Mouse (Mus musculus) neural tube, embryonic 15.5 days (tissue): Measurements from ENCODE around the gene Dnajc21. TPM values are rescaled to one million over a fixed set of nuclear protein-coding genes. Genes with fewer than 3 reads are reported as not detected.
A peak's percentile ranks its signal among the peaks of the same experiment; 100 is the strongest.

ENCODE experiments used
- ATAC-seq: fragments of 200-750 bp; cut with Nextera tagmentation; 2 replicates; pipeline ENCODE4 v1.8.0; 2017; ENCODE audit warnings: mild to moderate bottlenecking, moderate TSS enrichment, moderate library complexity; ENCODE audit not compliant: low FRiP score
- H3K27ac ChIP-seq: fragments of 300-500 bp; sonication (generic); replicated peaks from 2 replicates; pipeline ENCODE4 v1.5.1; 2015; ENCODE audit warnings: mild to moderate bottlenecking, inconsistent platforms
- H3K27me3 ChIP-seq: fragments of 300-500 bp; sonication (generic); replicated peaks from 2 replicates; pipeline ENCODE4 v1.6.1; 2015; ENCODE audit warnings: inconsistent platforms
- H3K36me3 ChIP-seq: fragments of 300-500 bp; sonication (generic); 2 replicates; pipeline ENCODE4 v1.6.1; 2015; ENCODE audit warnings: inconsistent platforms
- H3K4me1 ChIP-seq: fragments of 300-500 bp; sonication (generic); 2 replicates; pipeline ENCODE4 v1.6.1; 2015; ENCODE audit warnings: inconsistent platforms
- H3K4me2 ChIP-seq: fragments of 300-500 bp; sonication (generic); 2 replicates; pipeline ENCODE4 v1.6.1; 2015; ENCODE audit warnings: inconsistent platforms, mild to moderate bottlenecking, moderate library complexity
- H3K4me3 ChIP-seq: fragments of 300-500 bp; sonication (generic); replicated peaks from 2 replicates; pipeline ENCODE4 v1.5.1; 2015; ENCODE audit warnings: mild to moderate bottlenecking, inconsistent platforms
- H3K9ac ChIP-seq: fragments of 300-500 bp; sonication (generic); replicated peaks from 2 replicates; pipeline ENCODE4 v1.6.1; 2015; ENCODE audit warnings: mild to moderate bottlenecking, inconsistent platforms
- H3K9me3 ChIP-seq: fragments of 300-500 bp; sonication (generic); replicated peaks from 2 replicates; pipeline ENCODE4 v1.6.1; 2016; ENCODE audit warnings: inconsistent platforms
- WGBS: fragments of 180-500 bp; shearing (Covaris S2); methylation state at CpG from one replicate; pipeline ENCODE4 v1.1.7; 2015; ENCODE audit warnings: mixed read lengths; 5-methylcytosine and 5-hydroxymethylcytosine counted together
- polyA plus RNA-seq: library from polyadenylated mRNA; unstranded; fragments of >200 nt; fragmentation: Nextera tagmentation; extraction: Ambion mirVana; gene quantifications from 2 replicates; pipeline ENCODE4 v1.2.1, GENCODE M21; 2015

Gene Dnajc21
- polyA plus RNA-seq, 1 experiment from 2014 or later = 12.3 TPM

DNA sequence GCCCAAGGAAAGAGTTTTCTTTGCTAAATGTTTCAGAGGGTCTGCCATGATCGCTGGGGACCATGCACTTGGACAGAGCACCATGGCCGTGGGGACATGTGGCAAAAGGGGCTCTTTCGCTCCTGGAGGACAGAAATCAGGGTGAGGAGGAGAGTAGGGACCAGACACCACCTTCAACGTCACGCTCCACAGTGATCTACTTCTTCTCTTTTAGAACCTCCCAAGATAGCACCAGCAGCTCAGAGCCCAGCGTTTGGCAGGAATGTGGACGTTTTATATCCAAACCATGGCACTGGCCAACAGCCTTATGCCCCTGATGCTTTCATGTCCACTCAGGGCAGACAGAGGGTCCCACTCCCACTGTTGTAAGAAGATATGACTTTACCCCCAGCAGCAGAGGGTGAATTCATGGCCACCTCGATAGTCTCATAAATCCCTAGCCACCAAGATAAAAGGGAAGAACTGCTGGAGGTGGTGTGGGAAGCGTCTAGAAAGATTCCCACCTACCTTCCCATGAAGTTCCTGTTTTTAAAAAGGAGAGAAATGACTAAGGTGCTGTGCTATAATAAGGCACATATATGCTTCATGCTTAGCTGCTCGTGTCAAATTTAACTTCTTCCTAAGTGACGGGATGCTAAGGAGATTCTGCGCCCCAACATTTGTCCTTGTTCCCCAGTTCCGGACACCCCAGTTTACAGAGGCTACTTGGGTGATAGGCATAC lies 43.6 kb downstream of the Dnajc21 start:
- WGBS = 92% methylated on average over 13 of the region's 13 CpGs
- no peak overlapping the region for H3K9ac ChIP-seq
- H3K27me3 ChIP-seq = no peaks in the 10 kb centered on the region
- H3K4me2 ChIP-seq = no peak overlapping the region
- no peak overlapping the region for H3K4me3 ChIP-seq
- no peak for ATAC-seq
- no peaks in the 10 kb centered on the region for H3K36me3 ChIP-seq
- H3K4me1 ChIP-seq = peaks cover 4% of the 10 kb centered on the region
- H3K9me3 ChIP-seq = no peaks in the 10 kb centered on the region
- H3K27ac ChIP-seq = no peak overlapping the region

- peaks cover 8% of the 10 kb centered on the region for H3K4me1 ChIP-seq
- H3K27ac ChIP-seq = no peak overlapping the region
- H3K4me3 ChIP-seq = no peak overlapping the region
- no peaks in the 10 kb centered on the region for H3K36me3 ChIP-seq
- ATAC-seq = no peak
- no peaks in the 10 kb centered on the region for H3K9me3 ChIP-seq
- no peak overlapping the region for H3K9ac ChIP-seq
- no peak overlapping the region for H3K4me2 ChIP-seq
- no peaks in the 10 kb centered on the region for H3K27me3 ChIP-seq
- 91% methylated on average over 6 of the region's 6 CpGs for WGBS
These were observed 44.2 kb downstream of the Dnajc21 start for GRCm38 (mm10) chr15:10426124-10426523.

- Histone ChIP-seq H3K36me3 (no peaks in the 10 kb centered on the region), H3K27ac (no peak overlapping the region), H3K4me3 (no peak overlapping the region), H3K27me3 (no peaks in the 10 kb centered on the region), H3K9me3 (no peaks in the 10 kb centered on the region), H3K4me2 (no peak overlapping the region), H3K4me1 (peaks cover 12% of the 10 kb centered on the region), H3K9ac (no peak overlapping the region)
- WGBS = 34% methylated on average over 1 of the region's 1 CpGs
- no peak; the same call in 1 of the 2 replicates for ATAC-seq
These were observed 48.6 kb downstream of the Dnajc21 start for GRCm38 (mm10) chr15:10421785-10422144.

DNA sequence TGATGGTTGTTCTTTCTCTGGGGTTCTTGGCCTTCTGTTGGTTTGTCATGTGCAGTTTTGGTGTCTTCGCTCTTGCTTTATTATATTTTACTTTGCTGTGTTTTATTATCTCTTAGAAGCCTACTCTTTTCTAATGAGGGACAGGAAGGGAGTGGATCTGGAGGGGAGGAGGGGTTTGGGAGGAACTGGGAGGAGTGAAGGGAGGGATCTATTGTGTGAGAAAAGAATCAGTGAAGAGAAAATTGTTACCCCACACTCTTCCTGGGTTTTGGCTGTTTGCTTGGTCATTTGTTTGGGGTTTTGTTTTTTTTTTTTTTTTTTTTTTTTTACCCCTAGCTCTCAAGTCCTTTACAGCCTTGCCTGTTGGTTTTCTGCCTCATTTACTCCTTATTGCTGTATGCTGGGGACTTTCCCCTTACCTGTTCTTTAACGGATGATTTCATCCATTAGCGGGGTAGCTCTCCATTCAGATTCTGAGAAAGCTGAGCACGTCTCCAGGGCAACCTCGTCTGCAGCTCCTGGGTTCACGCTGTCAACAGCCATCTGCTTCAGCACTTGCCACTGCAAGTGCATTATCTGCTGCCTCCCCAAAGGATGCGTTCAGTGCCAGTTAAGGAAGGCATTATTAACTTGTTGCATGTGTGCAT lies 49.1 kb downstream of the Dnajc21 start:
- Histone ChIP-seq H3K27me3 (no peaks in the 10 kb centered on the region), H3K36me3 (no peaks in the 10 kb centered on the region), H3K4me2 (no peak overlapping the region), H3K4me3 (no peak overlapping the region), H3K9me3 (no peaks in the 10 kb centered on the region), H3K9ac (no peak overlapping the region), H3K27ac (no peak overlapping the region), H3K4me1 (peaks cover 12% of the 10 kb centered on the region)
- ATAC-seq = peak; percentile 71; the same call in 1 of the 2 replicates
- 9% methylated on average over 7 of the region's 7 CpGs for WGBS

DNA sequence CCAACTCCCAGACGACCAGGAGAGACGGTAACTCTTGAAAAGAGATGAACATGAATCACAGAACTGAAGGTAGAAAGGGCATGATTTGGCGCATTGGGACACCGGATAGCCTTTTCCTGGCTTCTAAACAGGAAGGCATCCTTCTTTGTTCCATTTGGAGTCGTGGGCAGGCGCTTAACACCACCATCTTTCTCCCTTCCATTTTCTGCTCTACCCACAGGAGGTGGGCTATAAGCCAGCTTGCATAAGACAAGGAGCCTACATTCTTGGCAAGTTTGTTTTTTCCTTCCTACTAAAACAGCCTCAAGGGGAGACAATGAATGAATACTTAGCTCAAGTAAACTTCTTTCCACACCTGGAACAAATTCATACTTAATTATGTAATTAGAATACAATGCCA lies 56.7 kb downstream of the Dnajc21 start:
- no peak for ATAC-seq
- whole genome bisulfite sequencing = 93% methylated on average over 6 of the region's 6 CpGs
- Histone ChIP-seq H3K4me2 (no peak overlapping the region), H3K4me1 (no peaks in the 10 kb centered on the region), H3K4me3 (no peak overlapping the region), H3K27me3 (no peaks in the 10 kb centered on the region), H3K9ac (no peak overlapping the region), H3K36me3 (no peaks in the 10 kb centered on the region), H3K9me3 (no peaks in the 10 kb centered on the region), H3K27ac (no peak overlapping the region)

GRCm38 (mm10) chr15:10410881-10411280 lies 59.4 kb downstream of the Dnajc21 start:
- no peak overlapping the region for H3K4me3 ChIP-seq
- no peaks in the 10 kb centered on the region for H3K27me3 ChIP-seq
- WGBS = 88% methylated on average over 2 of the region's 2 CpGs
- no peaks in the 10 kb centered on the region for H3K36me3 ChIP-seq
- H3K9me3 ChIP-seq = no peaks in the 10 kb centered on the region
- no peak overlapping the region for H3K4me2 ChIP-seq
- no peak for ATAC-seq
- no peaks in the 10 kb centered on the region for H3K4me1 ChIP-seq
- no peak overlapping the region for H3K27ac ChIP-seq
- H3K9ac ChIP-seq = no peak overlapping the region

- Histone ChIP-seq H3K9ac (no peak overlapping the region), H3K4me3 (no peak overlapping the region), H3K36me3 (no peaks in the 10 kb centered on the region), H3K4me1 (no peaks in the 10 kb centered on the region), H3K9me3 (no peaks in the 10 kb centered on the region), H3K27ac (no peak overlapping the region), H3K27me3 (no peaks in the 10 kb centered on the region), H3K4me2 (no peak overlapping the region)
- ATAC-seq = no peak
- WGBS = 90% methylated on average over 3 of the region's 3 CpGs
These were observed 60.5 kb downstream of the Dnajc21 start for GRCm38 (mm10) chr15:10409842-10410241.

- Histone ChIP-seq H3K4me3 (no peak overlapping the region), H3K27ac (no peak overlapping the region), H3K27me3 (no peaks in the 10 kb centered on the region), H3K4me2 (no peak overlapping the region), H3K36me3 (no peaks in the 10 kb centered on the region), H3K9me3 (no peaks in the 10 kb centered on the region), H3K4me1 (no peaks in the 10 kb centered on the region), H3K9ac (no peak overlapping the region)
- no peak for ATAC-seq
- WGBS = 44% methylated on average over 3 of the region's 3 CpGs
These were observed 69.9 kb downstream of the Dnajc21 start for GRCm38 (mm10) chr15:10400415-10400814.

DNA sequence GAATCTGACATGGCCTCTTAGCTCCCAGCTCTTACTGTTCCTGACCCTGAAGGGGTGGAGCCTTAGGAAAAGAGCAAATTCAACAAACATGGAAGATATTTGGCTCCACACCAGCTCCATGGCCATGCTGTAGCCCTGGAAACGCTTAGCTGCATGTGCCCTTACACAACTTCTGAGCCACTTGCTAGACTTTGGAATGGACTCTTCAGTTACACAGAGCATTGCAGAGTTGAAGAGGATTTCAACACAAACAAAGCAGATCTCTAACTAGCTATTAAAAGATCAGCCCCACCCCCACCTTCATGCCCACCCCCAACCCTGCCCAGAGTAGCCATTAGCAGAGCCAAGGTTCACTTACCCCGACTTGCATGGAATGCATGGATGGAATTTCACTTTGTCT lies 70.5 kb downstream of the Dnajc21 start:
- Histone ChIP-seq H3K4me2 (no peak overlapping the region), H3K4me1 (no peaks in the 10 kb centered on the region), H3K9ac (no peak overlapping the region), H3K36me3 (no peaks in the 10 kb centered on the region), H3K27me3 (no peaks in the 10 kb centered on the region), H3K4me3 (no peak overlapping the region), H3K27ac (no peak overlapping the region), H3K9me3 (no peaks in the 10 kb centered on the region)
- 78% methylated on average over 2 of the region's 2 CpGs for WGBS
- ATAC-seq = no peak

Other genes with a start within 250 kb of the Dnajc21 start
- not detected in 2 replicates for gene Gm21973, start 145.1 kb downstream of the Dnajc21 start, polyA plus RNA-seq
- gene Agxt2, start 112.0 kb downstream of the Dnajc21 start, polyA plus RNA-seq = 0.06 TPM in 1 of 2 replicates, not detected in the other
- 48.7 and 59.4 TPM in 2 replicates for gene Brix1, start 15.4 kb upstream of the Dnajc21 start, polyA plus RNA-seq
- gene Rad1, start 15.5 kb upstream of the Dnajc21 start, polyA plus RNA-seq = 25.5 and 33.0 TPM in 2 replicates
- not detected in 2 replicates for gene Ttc23l, start 88.2 kb upstream of the Dnajc21 start, polyA plus RNA-seq
- gene Rai14, start 244.1 kb upstream of the Dnajc21 start, polyA plus RNA-seq = 10.2 and 13.2 TPM in 2 replicates